Mouse (Mus musculus): ENCODE results near the gene Galnt11. TPM values are rescaled to one million over a fixed set of nuclear protein-coding genes. Genes with fewer than 3 reads are reported as not detected.

Gene Galnt11
- polyA plus RNA-seq, 1 experiment: 9.1 TPM

- Histone ChIP-seq H3K4me3 (replicated peaks; ENCODE audit: control insufficient read depth, low read depth, low read length) (no peak overlapping the region), H3K4me1 (ENCODE audit: control insufficient read depth, insufficient read depth, low read length) (no peaks in the 10 kb centered on the region; the same call in 1 of the 2 replicates), H3K27ac (ENCODE audit: control insufficient read depth, insufficient read depth, low read depth, low read length, poor library complexity) (no peak overlapping the region)
- TF ChIP-seq CTCF (IDR thresholded peaks at IDR 0.05; ENCODE audit: control insufficient read depth, insufficient read depth, low read length) (no peak), POLR2A (IDR thresholded peaks at IDR 0.05; ENCODE audit: borderline replicate concordance, control insufficient read depth, low read depth, low read length) (no peak)
- 73% methylated on average over 10 of the region's 10 CpGs for WGBS
Measured at GRCm38 (mm10) chr5:25245806-25246472, 24.2 kb downstream of the Galnt11 start.

- Histone ChIP-seq H3K4me3 (replicated peaks; ENCODE audit: control insufficient read depth, low read depth, low read length) (no peak overlapping the region), H3K4me1 (ENCODE audit: control insufficient read depth, insufficient read depth, low read length) (no peaks in the 10 kb centered on the region; the same call in 1 of the 2 replicates), H3K27ac (ENCODE audit: control insufficient read depth, insufficient read depth, low read depth, low read length, poor library complexity) (no peak overlapping the region)
- WGBS: 73% methylated on average over 1 of the region's 1 CpGs
- TF ChIP-seq POLR2A (IDR thresholded peaks at IDR 0.05; ENCODE audit: borderline replicate concordance, control insufficient read depth, low read depth, low read length): no peak
- TF ChIP-seq CTCF (IDR thresholded peaks at IDR 0.05; ENCODE audit: control insufficient read depth, insufficient read depth, low read length): no peak
Measured at GRCm38 (mm10) chr5:25246473-25246865, 24.8 kb downstream of the Galnt11 start.

DNA sequence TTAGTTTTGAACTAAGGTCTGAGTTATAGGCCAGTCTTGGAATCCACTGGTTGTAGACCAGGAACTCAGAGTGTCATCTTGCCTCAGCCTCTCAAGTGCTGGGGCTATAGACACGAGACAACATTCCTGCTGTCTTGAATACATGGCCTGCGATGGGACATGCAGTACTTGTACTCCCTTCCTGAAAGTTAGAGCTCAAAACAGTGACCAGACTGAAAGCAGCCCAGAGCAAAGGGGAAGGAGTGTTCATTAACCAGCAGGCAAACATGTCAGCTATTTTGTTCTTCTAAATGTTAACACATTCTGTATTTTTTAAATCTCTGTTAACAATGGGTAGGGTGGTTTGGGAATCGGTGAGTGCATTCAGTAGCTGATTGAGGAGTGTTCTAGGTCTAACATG, 25.3 kb downstream of the Galnt11 start:
- WGBS: 76% methylated on average over 3 of the region's 3 CpGs
- Histone ChIP-seq H3K4me1 (ENCODE audit: control insufficient read depth, insufficient read depth, low read length) (no peaks in the 10 kb centered on the region; the same call in 1 of the 2 replicates), H3K27ac (ENCODE audit: control insufficient read depth, insufficient read depth, low read depth, low read length, poor library complexity) (no peak overlapping the region)

GRCm38 (mm10) chr5:25252423-25252822, 30.7 kb downstream of the Galnt11 start:
- no peak for TF ChIP-seq CTCF (IDR thresholded peaks at IDR 0.05; ENCODE audit: control insufficient read depth, insufficient read depth, low read length)
- TF ChIP-seq POLR2A (IDR thresholded peaks at IDR 0.05; ENCODE audit: borderline replicate concordance, control insufficient read depth, low read depth, low read length): no peak
- WGBS: 82% methylated on average over 2 of the region's 2 CpGs
- Histone ChIP-seq H3K4me3 (replicated peaks; ENCODE audit: control insufficient read depth, low read depth, low read length) (no peak overlapping the region), H3K4me1 (ENCODE audit: control insufficient read depth, insufficient read depth, low read length) (no peaks in the 10 kb centered on the region), H3K27ac (ENCODE audit: control insufficient read depth, insufficient read depth, low read depth, low read length, poor library complexity) (no peak overlapping the region)

More for the DNA sequence above, 25.3 kb downstream of the Galnt11 start:
- TF ChIP-seq CTCF (IDR thresholded peaks at IDR 0.05; ENCODE audit: control insufficient read depth, insufficient read depth, low read length) (no peak), POLR2A (IDR thresholded peaks at IDR 0.05; ENCODE audit: borderline replicate concordance, control insufficient read depth, low read depth, low read length) (no peak)
- H3K4me3 ChIP-seq (replicated peaks; ENCODE audit: control insufficient read depth, low read depth, low read length): no peak overlapping the region

DNA sequence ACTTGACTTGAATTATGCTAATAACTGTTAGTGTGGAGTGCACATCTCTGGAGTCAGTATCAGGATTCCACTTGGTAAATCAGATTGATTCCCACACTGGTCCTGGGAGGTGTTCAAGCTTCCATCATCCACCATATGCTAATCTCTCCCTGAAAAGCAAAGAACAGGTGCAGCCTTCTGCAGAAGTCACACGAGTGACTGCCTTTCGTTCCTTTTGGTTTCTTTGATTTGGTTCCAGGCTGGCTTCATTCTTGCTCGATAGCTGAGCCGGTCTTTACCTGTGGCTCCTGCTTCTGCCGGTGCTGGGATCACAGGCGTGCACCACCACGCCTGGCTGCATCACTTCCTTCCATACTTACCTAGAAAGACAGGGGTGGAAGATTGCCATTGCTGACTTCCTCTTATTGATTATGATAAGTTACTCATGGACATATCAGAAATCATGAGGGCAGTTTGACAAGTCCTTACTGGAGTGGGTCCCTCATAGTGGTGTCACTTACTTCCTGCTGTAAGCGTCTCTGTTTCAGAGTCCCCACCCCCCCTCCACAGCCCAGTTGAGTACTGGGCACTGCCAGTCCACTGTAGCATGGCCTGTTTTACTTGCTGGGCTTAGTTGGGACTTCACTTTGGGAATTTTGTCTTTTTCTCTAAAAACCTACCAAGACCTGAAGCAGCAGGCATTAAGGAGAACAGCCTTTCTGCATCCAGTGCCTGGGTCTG, 31.3 kb downstream of the Galnt11 start:
- no peak for TF ChIP-seq CTCF (IDR thresholded peaks at IDR 0.05; ENCODE audit: control insufficient read depth, insufficient read depth, low read length)
- TF ChIP-seq POLR2A (IDR thresholded peaks at IDR 0.05; ENCODE audit: borderline replicate concordance, control insufficient read depth, low read depth, low read length): no peak
- no peaks in the 10 kb centered on the region for H3K4me1 ChIP-seq (ENCODE audit: control insufficient read depth, insufficient read depth, low read length)
- H3K4me3 ChIP-seq (replicated peaks; ENCODE audit: control insufficient read depth, low read depth, low read length): no peak overlapping the region
- WGBS: 89% methylated on average over 8 of the region's 8 CpGs
- no peak overlapping the region for H3K27ac ChIP-seq (ENCODE audit: control insufficient read depth, insufficient read depth, low read depth, low read length, poor library complexity)

- 81% methylated on average over 4 of the region's 4 CpGs for WGBS
- no peak overlapping the region for H3K4me3 ChIP-seq (replicated peaks; ENCODE audit: control insufficient read depth, low read depth, low read length)
- TF ChIP-seq CTCF (IDR thresholded peaks at IDR 0.05; ENCODE audit: control insufficient read depth, insufficient read depth, low read length) (no peak), POLR2A (IDR thresholded peaks at IDR 0.05; ENCODE audit: borderline replicate concordance, control insufficient read depth, low read depth, low read length) (no peak)
- no peaks in the 10 kb centered on the region for H3K4me1 ChIP-seq (ENCODE audit: control insufficient read depth, insufficient read depth, low read length)
- H3K27ac ChIP-seq (ENCODE audit: control insufficient read depth, insufficient read depth, low read depth, low read length, poor library complexity): no peak overlapping the region
Measured at GRCm38 (mm10) chr5:25254491-25254890, 32.8 kb downstream of the Galnt11 start.

- H3K4me3 ChIP-seq (replicated peaks; ENCODE audit: control insufficient read depth, low read depth, low read length): no peak overlapping the region
- 84% methylated on average over 2 of the region's 2 CpGs for WGBS
Measured at GRCm38 (mm10) chr5:25256686-25257085, 35.0 kb downstream of the Galnt11 start.

DNA sequence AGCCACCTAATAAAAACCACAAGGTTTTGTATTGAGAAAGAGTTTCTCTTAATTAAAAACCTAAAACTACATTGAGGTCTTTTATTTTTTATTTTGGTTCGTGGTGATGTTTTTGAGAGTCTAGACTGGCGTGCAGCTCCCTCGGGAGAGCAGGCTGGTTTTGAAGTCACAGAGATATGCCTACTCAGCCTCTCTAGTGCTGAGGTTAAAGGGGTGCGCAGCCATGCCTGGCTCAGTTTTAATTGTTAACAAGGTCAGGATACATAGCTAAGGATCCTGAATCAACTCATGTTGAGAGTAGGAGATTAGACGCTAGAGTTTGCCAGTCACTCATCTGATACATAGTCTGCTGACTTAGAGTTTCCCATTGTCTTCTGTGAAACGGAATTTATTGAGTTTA, 39.7 kb downstream of the Galnt11 start:
- TF ChIP-seq POLR2A (IDR thresholded peaks at IDR 0.05; ENCODE audit: borderline replicate concordance, control insufficient read depth, low read depth, low read length) (no peak), CTCF (IDR thresholded peaks at IDR 0.05; ENCODE audit: control insufficient read depth, insufficient read depth, low read length) (no peak)
- H3K4me1 ChIP-seq (ENCODE audit: control insufficient read depth, insufficient read depth, low read length): no peaks in the 10 kb centered on the region
- no peak overlapping the region for H3K4me3 ChIP-seq (replicated peaks; ENCODE audit: control insufficient read depth, low read depth, low read length)
- H3K27ac ChIP-seq (ENCODE audit: control insufficient read depth, insufficient read depth, low read depth, low read length, poor library complexity): no peak overlapping the region
- 80% methylated on average over 6 of the region's 6 CpGs for WGBS

More at GRCm38 (mm10) chr5:25256686-25257085, 35.0 kb downstream of the Galnt11 start:
- no peaks in the 10 kb centered on the region for H3K4me1 ChIP-seq (ENCODE audit: control insufficient read depth, insufficient read depth, low read length)
- TF ChIP-seq CTCF (IDR thresholded peaks at IDR 0.05; ENCODE audit: control insufficient read depth, insufficient read depth, low read length) (no peak), POLR2A (IDR thresholded peaks at IDR 0.05; ENCODE audit: borderline replicate concordance, control insufficient read depth, low read depth, low read length) (no peak)
- H3K27ac ChIP-seq (ENCODE audit: control insufficient read depth, insufficient read depth, low read depth, low read length, poor library complexity): no peak overlapping the region
